Mouse (Mus musculus) heart, embryonic 11.5 days (tissue): Measurements from ENCODE around the gene Hps3. TPM values are rescaled to one million over a fixed set of nuclear protein-coding genes. Genes with fewer than 3 reads are reported as not detected.
"Not testable (repeated sequence)": the region's sequence is repeated elsewhere in the genome, so short reads cannot be mapped to it uniquely, and the experiment has no call there.

Experiments
- ATAC-seq: fragments of 200-750 bp; cut with Nextera tagmentation; replicated peaks from 2 replicates; pipeline ENCODE4 v1.8.0; 2017; ENCODE audit warnings: moderate library complexity; ENCODE audit not compliant: insufficient number of reproducible peaks, low FRiP score, low TSS enrichment
- H3K27ac ChIP-seq: fragments of 300-500 bp; sonication (generic); 2 replicates; pipeline ENCODE4 v1.5.1; 2014; ENCODE audit warnings: mild to moderate bottlenecking, low read depth, low read length
- H3K27me3 ChIP-seq: fragments of 300-500 bp; sonication (generic); 2 replicates; pipeline ENCODE4 v1.6.1; 2014; ENCODE audit warnings: mild to moderate bottlenecking, low read length, mixed read lengths; ENCODE audit not compliant: control insufficient read depth, insufficient read depth
- H3K36me3 ChIP-seq: fragments of 300-500 bp; sonication (generic); 2 replicates; pipeline ENCODE4 v1.6.1; 2014; ENCODE audit warnings: mild to moderate bottlenecking, low read length, moderate library complexity, mixed read lengths; ENCODE audit not compliant: control insufficient read depth, insufficient read depth
- H3K4me1 ChIP-seq: fragments of 300-500 bp; sonication (generic); 2 replicates; pipeline ENCODE4 v1.6.1; 2014; ENCODE audit warnings: low read length; ENCODE audit not compliant: control insufficient read depth, insufficient read depth
- H3K4me2 ChIP-seq: fragments of 300-500 bp; sonication (generic); 2 replicates; pipeline ENCODE4 v1.6.1; 2014; ENCODE audit warnings: mild to moderate bottlenecking, moderate library complexity
- H3K4me3 ChIP-seq: fragments of 300-500 bp; sonication (generic); 2 replicates; pipeline ENCODE4 v1.5.1; 2014; ENCODE audit warnings: low read depth, low read length
- H3K9ac ChIP-seq: fragments of 300-500 bp; sonication (generic); 2 replicates; pipeline ENCODE4 v1.6.1; 2014; ENCODE audit warnings: mild to moderate bottlenecking, low read depth, low read length, moderate library complexity
- H3K9me3 ChIP-seq: fragments of 300-500 bp; sonication (generic); replicated peaks from 2 replicates; pipeline ENCODE4 v1.6.1; 2016; ENCODE audit warnings: low read length; ENCODE audit not compliant: control insufficient read depth
- WGBS: fragments of 180-500 bp; shearing (Covaris S2); extraction: QIAGEN DNeasy Blood & Tissue Kit; methylation state at CpG from one replicate; pipeline ENCODE4 v1.1.7; 2014; ENCODE audit not compliant: insufficient replicate concordance; 5-methylcytosine and 5-hydroxymethylcytosine counted together
- polyA plus RNA-seq: library from polyadenylated mRNA; unstranded; fragments of >200 nt; fragmentation: Nextera tagmentation; extraction: Ambion mirVana; gene quantifications from 2 replicates; pipeline ENCODE4 v1.2.1, GENCODE M21; 2014

The Hps3 gene
- polyA plus RNA-seq: 9.7 and 10.0 TPM in 2 replicates

DNA sequence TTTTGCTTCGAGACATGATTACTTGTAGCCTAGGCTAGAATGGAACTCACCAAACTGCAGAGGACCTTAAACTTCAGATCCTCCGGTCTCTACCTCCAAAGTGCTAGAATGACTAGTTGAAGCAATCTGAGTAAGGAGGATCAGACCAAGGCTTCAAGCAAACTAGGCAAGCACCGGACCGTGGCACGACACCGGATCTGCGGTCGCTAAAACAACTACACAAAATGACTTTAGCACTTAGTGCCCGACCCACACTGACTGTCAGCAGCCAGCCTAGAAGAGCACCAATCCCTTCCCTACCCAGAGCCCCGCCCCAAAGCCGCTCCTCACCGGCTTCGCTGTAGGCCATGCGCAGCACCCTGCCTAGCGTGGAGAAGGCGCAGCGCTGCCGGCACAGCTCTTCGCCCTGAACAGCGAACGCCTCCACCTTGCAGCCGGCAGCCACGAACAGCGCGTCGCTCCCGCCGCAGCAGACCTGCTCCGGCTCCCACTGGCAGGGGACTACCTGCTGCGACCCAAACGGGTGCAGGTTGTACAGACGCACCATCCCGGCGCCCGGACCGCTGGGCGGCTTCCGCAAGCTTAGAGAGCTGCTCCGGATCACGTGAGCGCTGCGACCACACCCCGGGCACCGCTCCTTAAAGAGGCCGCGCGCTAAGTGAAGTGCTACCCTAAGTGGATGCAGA lies at the start of gene Hps3:
Gene Hps3 (minus strand): TSS at position 597 of the 686 bp plus-strand sequence.
- H3K4me1 ChIP-seq: peaks cover 10% of the 10 kb centered on the region
- peak within 1 kb of the TSS; percentile 2; the same call in 1 of the 2 replicates for H3K27ac ChIP-seq
- no peaks in the 10 kb centered on the region for H3K36me3 ChIP-seq
- H3K4me3 ChIP-seq: peak within 1 kb of the TSS; percentile 75
- peak within 1 kb of the TSS; percentile 66 for H3K4me2 ChIP-seq
- under 1% methylated on average over 47 of the region's 47 CpGs for whole genome bisulfite sequencing
- no peaks in the 10 kb centered on the region for H3K27me3 ChIP-seq
- ATAC-seq: peak; percentile 99
- H3K9me3 ChIP-seq: no peaks in the 10 kb centered on the region
- peak within 1 kb of the TSS; percentile 68 for H3K9ac ChIP-seq

DNA sequence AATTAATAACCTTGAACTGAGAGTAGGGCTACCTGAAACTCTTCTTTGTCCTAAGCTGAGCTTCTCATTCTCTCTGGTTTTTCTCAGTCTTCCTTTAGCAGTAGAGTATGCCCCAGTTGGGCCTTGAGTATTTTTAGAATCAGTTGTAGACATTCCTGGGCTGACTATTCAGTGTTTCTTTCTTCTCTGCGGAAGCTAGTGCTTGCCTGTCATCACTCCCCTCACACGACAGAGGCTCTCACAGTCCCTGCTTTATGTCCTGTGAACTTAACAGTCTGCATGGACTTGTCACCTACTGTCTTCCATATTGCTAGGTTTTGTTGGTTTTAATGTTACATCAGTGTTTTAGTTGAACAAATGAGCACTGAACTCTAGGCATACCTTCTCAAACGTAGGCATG lies 47.0 kb upstream of the Hps3 start:
- WGBS: 23% methylated on average over 3 of the region's 3 CpGs
- peak overlapping the region; percentile 92 for H3K27ac ChIP-seq
- H3K4me2 ChIP-seq: peak overlapping the region; percentile 37
- H3K36me3 ChIP-seq: no peaks in the 10 kb centered on the region; the same call in 1 of the 2 replicates
- peak overlapping the region; percentile 7; the same call in 1 of the 2 replicates for H3K9ac ChIP-seq
- no peak overlapping the region for H3K4me3 ChIP-seq
- no peaks in the 10 kb centered on the region for H3K27me3 ChIP-seq
- H3K9me3 ChIP-seq: no peaks in the 10 kb centered on the region
- peaks cover 8% of the 10 kb centered on the region for H3K4me1 ChIP-seq
- peak; percentile 81 for ATAC-seq

GRCm38 (mm10) chr3:20076145-20077053 lies 41.3 kb upstream of the Hps3 start:
- Histone ChIP-seq H3K9me3 (no peaks in the 10 kb centered on the region), H3K9ac (no peak overlapping the region; the same call in 1 of the 2 replicates), H3K27ac (peak overlapping the region; percentile 83), H3K36me3 (no peaks in the 10 kb centered on the region; the same call in 1 of the 2 replicates), H3K4me3 (no peak overlapping the region), H3K4me2 (peak overlapping the region; percentile 34), H3K27me3 (no peaks in the 10 kb centered on the region), H3K4me1 (peaks cover 5% of the 10 kb centered on the region)
- WGBS: 58% methylated on average over 11 of the region's 11 CpGs
- no peak; the same call in 1 of the 2 replicates for ATAC-seq

DNA sequence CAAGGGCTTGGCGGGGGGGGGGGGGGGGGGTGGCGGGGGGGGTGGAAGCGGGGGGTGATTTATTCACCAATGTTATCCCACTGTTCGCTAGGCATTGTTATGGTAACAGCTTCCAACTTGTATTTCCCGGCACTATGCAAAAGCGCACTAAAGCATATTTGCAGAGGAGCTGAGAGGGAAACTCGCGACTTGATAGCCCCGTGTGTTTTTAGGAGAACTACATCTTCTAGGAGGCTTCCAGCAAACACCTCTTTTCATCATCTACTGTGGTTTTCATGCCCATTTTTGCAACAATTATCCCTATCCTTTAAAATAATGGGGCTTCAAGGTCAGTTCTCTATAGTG lies 23.1 kb upstream of the Hps3 start:
- H3K27me3 ChIP-seq: no peaks in the 10 kb centered on the region
- H3K4me1 ChIP-seq: peaks cover 4% of the 10 kb centered on the region; the same call in 1 of the 2 replicates
- H3K9me3 ChIP-seq: no peaks in the 10 kb centered on the region
- peak overlapping the region; percentile 77 for H3K4me3 ChIP-seq
- under 1% methylated on average over 6 of the region's 9 CpGs for WGBS
- peak overlapping the region; percentile 84 for H3K9ac ChIP-seq
- H3K36me3 ChIP-seq: no peaks in the 10 kb centered on the region
- H3K27ac ChIP-seq: no peak overlapping the region
- H3K4me2 ChIP-seq: peak overlapping the region; percentile 67
- no peak for ATAC-seq

DNA sequence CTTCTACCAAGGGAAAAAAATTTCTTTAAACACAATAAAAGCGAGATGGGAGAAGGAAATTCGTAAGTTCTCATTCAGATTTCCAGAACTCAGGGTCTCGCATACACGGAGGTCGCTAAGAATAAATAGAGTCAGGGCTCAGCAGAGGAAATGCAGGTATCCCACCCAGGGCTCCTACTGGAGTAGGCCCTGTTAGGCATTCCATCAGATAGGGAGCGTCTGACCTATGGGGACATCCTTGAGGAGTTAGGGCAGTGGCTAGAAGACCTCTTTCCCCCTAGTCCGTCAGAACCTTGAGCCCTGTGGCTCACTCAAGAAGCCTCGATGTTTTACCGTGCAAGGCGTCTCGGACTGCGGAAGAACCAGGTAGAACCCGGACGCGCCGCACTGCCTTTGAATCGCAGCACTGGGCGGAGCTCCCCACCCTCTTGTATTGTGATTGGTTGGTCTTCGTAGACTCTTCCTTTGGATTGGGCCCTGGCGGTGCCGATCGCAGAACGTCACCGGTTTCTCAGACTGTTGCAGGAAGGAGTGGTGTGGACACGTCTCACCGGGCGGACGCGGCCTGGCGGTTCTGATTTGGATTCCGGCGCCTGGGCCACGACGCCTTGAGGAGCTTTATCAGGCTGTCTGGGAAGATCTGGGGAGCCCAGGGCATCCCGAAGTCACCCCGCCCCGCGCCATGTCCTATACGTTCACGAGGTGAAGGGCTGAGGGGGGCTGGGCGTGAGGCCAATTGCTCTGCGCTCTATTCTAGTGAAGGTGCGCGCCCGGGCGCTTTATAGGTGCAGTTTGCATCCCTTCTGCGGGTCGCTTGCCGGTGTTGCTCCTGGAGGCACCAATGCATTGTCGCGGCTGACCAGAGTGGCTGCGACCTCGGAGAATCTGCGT lies 22.4 kb upstream of the Hps3 start, which contains the start of gene Hltf:
Gene Hltf (plus strand): TSS at position 506 of the 891 bp plus-strand sequence.
- Histone ChIP-seq H3K9ac (peak within 1 kb of the TSS; percentile 84), H3K9me3 (no peaks in the 10 kb centered on the region), H3K27me3 (no peaks in the 10 kb centered on the region), H3K4me3 (peak within 1 kb of the TSS; percentile 77), H3K36me3 (no peaks in the 10 kb centered on the region), H3K27ac (no peak within 1 kb of the TSS), H3K4me1 (peaks cover 4% of the 10 kb centered on the region; the same call in 1 of the 2 replicates), H3K4me2 (peak within 1 kb of the TSS; percentile 67)
- peak; percentile 100 for ATAC-seq
- under 1% methylated on average over 51 of the region's 54 CpGs for WGBS

- WGBS: 67% methylated on average over 3 of the region's 3 CpGs
- H3K4me2 ChIP-seq, H3K36me3 ChIP-seq, H3K27me3 ChIP-seq, H3K4me1 ChIP-seq, H3K9ac ChIP-seq, H3K9me3 ChIP-seq, ATAC-seq, H3K27ac ChIP-seq, H3K4me3 ChIP-seq: not testable (repeated sequence)
Observed at GRCm38 (mm10) chr3:20044736-20045135, 9.6 kb upstream of the Hps3 start.

- not testable (repeated sequence) for H3K36me3 ChIP-seq, ATAC-seq, H3K9ac ChIP-seq, H3K4me3 ChIP-seq, H3K4me2 ChIP-seq, H3K27ac ChIP-seq, H3K27me3 ChIP-seq, H3K4me1 ChIP-seq, H3K9me3 ChIP-seq
- whole genome bisulfite sequencing: 83% methylated on average over 7 of the region's 7 CpGs
Observed at GRCm38 (mm10) chr3:20041461-20041860, 6.3 kb upstream of the Hps3 start.

- Histone ChIP-seq H3K4me1 (peaks cover 10% of the 10 kb centered on the region), H3K9ac (no peak overlapping the region), H3K27ac (no peak overlapping the region), H3K4me2 (no peak overlapping the region), H3K36me3 (no peaks in the 10 kb centered on the region), H3K4me3 (no peak overlapping the region), H3K9me3 (no peaks in the 10 kb centered on the region), H3K27me3 (no peaks in the 10 kb centered on the region)
- ATAC-seq: no peak
- 83% methylated on average over 4 of the region's 4 CpGs for WGBS
Observed at GRCm38 (mm10) chr3:20036069-20036468, 954 bp upstream of the Hps3 start.
